Mouse (Mus musculus) lung, postnatal 25 days (tissue): ENCODE measurements at regions not wholly inside any gene's neighbourhood (a gene's known extent, or its start where the extent isn't known, plus 50 kb on each side); places are given as distances from the start of the nearest gene placed in this dataset.

ENCODE experiments used
- DNase-seq: peaks from one replicate; pipeline ENCODE4 v3.0.0; 2022; ENCODE audit warnings: low spot score

DNA sequence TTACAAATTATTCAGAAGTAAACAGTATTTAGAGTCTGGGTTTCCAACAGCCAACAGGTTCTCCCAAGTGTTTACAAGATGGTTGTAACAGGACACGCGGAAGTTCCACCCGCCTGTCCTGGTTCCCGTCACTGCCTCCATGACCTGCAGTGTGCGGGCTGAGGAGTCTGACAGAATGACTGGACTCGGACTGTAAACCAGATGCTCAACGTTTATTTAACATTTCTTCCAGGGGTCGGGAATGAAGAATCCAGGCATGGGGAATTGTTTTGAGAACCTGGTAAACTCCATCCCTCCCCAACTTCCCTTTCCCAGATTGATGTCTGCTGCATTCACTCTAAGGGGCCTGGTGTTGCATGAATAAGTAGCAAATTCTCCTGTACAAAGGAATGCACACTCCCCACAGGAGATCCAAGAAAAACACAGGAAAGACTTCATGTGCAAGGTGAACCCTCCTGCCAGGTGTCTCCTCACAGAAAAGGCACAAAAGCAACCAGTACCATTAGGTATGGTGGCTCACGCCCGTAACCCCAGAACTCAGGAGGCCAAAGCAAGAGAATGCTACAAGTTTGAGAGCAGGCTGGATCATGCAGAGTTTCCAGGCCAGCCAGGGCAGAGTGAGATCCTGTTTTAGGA is 151.1 kb upstream of the Irf2bp2 start:
- DNase-seq = no peak

DNA sequence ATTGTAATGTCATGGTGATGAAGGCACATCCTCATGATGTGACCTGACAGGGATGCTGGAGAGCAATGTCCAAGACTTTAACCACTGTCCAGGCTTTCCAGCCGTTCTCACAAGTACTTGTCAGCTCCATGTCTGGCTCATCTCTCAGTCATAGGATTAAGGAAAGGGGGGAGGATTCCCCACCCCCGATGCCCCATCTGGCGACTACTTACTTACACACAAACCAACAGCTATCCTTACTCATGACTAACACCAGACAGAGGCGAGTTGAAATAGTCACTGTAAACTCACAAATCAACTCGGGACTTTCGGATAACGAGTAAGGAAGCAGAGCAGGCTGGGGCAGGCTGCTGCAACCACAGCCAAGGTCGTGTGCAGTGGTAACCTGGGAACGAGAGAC is 149.5 kb upstream of the Irf2bp2 start:
- no peak for DNase-seq

DNA sequence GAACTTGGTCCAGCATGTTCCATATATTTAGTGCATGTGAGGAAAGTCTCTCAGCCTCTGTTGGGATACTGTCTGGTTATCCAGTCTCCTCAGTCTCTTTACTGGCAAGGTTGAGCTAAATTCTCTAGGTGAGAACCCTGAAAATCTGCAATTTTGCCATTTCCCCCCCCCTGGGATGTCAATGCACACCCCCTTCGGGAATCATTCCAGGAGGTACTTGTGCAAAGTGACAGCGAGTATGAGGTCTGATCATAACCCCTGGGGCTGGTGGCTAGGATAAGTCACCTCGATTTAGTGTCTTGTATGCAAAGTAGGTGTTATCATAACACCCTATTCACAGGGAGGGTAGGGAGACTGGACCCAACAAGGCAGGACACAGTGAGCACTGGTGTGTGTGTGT is 148.3 kb upstream of the Irf2bp2 start:
- no peak for DNase-seq

DNA sequence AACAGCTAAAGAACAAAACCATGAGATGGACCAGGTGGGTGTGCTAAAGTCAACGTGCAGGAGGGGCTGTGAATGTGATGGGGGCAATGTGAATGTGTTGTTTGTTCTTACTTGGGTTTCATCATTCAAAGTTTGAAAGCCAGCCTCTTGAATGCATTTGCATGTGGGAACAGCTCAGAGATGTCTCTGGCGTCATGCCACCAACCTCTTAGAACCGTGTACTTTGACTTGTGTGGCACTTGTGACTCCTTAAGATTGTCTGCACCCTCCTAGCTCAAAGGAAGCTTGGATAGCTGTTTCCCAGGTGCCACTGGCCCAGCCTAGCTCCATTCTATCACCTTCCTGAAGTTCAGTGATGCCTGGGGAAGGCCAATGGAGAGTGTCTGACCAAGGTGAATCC is 147.2 kb upstream of the Irf2bp2 start:
- DNase-seq = peak; percentile 89

DNA sequence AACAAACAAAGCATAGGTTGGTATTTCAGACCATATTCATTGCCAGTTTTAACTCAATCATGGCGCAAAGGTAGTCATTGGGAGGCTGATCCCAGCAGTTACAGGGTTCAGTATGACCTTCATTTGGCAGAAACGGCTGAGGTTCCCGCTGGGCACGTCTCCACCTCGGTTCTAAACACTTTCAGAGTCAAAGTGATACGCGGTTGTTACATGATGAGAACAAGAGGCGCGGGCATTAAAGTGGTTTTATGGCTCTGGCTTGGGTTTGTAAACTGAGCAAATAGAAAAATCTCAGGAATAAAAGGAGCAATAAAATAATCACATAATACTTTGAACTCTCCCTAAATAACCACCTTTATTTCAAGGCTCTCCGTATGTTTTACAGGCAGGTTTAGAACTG is 146.0 kb upstream of the Irf2bp2 start:
- no peak for DNase-seq

DNA sequence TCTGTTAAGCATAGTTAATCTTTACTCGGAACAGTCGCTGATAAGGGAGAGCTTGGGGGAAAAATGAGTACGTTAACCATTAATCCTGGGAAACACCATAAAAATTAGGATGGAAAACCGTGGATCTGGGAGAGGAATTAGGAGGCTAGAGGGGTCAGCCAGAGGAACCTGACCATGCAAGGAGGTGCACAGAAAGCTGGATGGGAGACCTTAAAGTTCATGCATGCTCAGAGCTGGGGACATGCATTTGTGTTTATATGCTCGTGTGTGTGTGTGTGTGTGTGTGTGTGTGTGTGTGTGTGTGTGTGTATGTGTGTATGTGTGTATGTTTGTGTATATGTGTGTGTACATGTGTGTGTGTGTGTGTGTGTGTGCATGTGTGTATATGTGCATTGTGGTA is 143.2 kb upstream of the Irf2bp2 start:
- no peak for DNase-seq

DNA sequence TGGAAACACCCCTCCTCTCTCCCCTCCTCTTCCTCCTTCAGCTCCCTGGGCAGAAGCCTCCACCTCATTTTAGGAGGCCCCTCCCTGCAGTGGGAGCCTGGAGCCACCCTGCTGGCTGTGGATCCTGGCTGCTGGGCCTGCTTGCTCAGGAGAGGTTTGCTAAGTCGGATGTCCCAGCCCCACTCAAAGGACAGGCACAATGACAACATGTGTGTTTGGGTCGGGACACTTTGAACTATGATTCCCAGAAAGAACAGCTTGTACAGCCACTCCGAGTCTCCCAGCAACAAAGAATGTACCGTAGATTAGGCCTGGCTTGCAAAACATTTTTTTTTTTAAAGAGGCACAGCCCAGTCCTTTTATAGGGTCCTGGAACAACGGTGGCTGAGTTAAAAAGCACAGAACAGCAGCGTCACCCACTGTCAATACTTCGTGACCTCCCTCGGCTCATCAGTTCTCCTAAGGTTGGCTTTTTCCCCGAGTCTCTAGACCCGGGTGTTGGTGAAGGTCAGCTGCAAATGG is 142.7 kb upstream of the Irf2bp2 start:
- peak; percentile 96 for DNase-seq

DNA sequence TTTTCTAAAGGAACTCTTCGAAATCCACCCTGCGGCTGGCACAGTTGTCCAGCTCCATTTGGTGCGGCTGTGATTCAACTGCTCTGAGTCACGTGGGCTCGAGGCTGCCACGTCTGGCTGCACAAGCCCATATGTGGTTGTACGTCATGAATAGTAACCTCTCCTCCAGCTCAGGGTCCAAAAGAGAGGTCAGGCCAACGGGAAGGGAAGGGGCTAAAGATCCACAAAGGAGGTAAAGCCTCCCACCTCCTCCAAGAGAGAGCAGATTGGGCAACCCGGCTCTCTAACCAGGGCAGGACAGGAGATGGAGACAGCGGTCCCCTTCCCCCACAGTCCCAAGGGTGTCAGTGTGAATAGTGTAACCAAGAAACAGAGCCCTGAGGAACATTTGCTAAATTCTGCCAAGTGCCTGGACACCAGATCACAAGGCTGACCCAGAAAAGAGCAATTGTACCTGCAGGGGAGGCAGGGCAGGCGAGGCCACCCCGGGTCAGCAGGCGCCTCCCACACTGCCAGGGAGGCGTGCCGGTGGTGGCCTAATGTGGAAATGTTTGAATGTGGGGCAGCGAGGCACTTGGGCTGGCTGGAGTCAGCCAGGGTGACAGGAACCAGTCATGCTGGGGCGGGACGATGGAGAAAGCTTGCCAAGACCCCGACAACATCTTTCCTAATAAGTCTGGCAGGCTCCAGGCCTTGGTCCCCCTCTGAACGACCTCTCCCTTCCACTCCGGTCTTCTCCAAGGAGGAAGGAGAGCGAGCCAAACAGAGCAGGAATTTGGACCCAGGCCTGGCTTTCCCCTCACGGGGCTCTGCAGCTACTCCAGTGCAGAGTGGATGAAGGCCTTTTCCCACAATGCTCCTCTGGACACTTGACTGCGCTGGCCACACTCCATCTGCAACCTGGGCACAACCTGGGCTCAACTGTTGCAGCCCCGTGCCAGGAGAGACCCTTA is 142.0 kb upstream of the Irf2bp2 start:
- peak; percentile 96 for DNase-seq

DNA sequence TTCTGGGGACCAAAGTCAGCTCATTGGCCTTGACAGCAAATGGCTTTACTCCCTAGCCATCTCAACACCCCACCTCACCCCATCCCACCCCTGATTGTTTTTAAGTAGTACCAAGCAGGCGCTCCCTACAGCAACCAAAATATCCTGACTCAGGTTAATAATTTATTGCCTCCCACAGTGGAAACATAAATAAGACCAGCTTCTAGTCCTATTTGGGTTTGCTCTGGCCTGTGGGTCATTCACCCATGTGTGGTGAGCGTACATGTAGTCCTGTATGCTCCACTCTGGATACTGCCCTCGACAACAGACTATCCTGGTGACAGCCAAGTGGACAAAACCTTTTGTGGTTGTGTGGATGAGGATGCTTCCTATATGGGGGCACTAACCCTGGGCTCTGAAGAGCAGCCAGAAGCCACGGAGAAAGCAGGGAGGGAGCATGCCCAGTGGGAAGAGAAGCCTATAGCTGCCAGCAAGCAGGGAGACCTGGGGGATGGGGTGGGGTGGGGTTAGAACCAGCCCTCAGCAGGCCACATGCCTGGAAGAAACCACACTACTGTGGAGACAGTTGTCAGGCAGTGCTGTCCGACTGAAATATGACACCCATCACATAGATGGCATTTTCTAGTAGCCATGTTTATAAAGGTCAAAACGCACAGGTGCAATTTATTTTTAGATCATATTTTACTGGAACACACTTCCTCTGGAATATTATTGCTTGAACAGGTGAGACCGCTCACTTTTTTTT is 141.1 kb upstream of the Irf2bp2 start:
- no peak for DNase-seq

DNA sequence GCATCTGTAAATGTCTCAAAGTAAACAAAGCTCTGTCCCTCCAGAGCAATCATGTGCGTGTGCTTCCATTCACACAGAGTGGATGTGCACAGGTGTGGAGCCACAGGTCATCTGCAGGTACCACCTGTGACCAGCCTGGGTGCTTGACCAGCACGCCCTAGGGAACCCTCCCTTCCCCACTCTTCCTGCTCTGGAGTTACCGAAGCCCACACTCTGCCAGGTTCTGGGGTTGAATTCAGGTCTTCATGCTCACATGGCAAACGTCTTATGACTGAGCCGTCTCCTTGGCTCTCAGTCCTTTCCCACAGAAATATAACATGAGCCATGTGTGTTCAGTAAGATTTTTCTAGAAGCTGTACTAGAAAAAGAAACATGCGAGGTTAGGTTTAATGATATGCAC is 140.0 kb upstream of the Irf2bp2 start:
- DNase-seq = no peak

DNA sequence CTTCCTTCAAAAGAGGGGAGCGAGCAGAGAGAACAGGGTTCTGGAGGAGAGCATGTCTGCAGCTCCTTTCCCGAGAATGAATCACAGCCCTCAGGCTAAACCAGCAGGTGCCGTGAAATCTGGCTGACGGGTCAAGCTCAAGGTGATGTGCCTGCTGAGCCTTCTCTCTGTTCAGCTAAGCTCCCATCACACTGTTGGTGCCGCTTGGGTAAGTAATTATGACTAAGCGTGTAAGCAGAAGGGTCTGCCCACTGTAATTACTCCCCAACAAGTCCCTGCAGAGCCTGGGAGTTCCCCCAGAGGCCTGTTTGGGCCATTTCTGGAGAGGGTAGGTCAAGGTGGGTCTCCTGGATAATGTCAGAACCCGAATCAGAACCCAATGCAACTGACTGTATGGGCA is 139.5 kb upstream of the Irf2bp2 start:
- DNase-seq = no peak

DNA sequence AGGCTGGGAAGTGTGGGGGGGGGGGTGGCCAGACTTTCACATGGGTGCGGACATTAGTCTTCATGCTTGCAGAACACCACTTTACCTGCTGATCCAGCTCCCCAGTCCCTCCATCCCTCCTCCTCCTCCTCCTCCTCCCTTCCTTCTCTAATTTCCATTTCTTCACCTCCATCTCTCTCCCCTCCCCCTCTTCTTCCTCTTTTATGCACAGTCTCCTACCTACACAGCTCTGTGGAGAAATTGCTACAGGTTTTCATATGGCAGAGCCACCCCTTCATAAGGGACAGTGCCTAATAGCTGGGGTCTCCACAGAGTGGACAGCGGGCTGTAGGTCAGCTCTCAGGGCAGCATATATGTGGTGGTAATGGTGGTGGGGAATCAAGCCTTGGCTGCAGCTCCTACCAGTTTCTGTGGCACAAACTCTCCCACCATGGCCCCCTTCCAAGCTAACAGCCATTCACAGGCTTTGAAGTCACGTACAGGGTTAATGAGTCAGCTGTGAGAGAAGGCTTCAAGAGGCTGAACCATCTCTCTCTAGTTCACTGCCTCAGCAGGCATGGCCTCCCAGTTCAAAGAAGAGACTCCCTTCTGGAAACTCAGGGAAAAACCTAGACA is 136.3 kb upstream of the Irf2bp2 start:
- DNase-seq = no peak

DNA sequence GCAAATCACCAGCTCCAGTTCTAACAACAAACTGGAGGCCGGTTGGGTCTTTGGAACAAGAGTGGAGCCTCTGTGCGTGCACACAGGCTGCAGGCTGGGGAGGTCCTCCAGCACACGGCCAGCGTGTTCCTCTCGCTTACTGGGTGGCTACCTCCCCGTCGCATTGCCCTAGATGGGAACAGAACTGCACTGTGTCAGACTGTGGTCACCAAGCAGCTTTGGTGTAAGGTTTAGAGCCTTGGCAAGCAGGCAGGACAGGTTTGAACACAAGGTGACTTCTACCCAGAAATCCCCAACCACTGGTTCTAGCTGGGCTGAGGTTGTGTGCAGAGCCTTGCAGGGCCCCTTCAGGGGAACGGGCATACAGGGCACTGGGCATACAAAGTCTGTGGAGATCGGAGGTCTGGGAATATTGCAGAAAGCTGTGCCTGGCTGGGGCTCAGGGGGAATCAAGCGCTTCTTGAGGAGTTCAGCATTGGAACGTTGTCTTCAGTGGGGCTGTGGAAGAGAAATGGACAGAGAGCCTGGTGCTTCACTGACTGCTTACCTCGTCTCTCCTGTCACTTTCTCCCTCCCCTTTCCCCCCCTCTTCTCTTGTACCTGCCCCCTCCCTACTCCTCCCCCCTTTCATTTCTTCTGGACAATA is 135.3 kb upstream of the Irf2bp2 start:
- no peak for DNase-seq

DNA sequence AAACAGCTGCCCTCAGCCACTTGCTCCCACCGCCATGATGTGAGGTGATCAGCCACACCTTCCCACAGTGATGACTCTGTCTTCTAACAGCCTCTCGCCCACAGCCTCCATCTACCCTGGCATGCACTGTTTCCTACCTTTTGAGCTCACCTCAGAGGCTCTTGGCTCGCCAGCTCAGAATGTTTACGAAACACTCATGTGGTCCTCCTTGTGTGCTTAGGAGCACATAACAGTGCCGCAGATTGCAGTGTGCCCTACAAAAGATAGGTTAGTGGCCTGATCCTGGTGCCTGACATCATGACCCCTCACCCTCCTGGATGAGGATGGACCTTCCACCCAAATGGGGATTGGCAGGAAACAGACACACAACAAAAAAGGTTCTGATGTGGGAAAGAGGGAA is 134.3 kb upstream of the Irf2bp2 start:
- peak; percentile 63 for DNase-seq

DNA sequence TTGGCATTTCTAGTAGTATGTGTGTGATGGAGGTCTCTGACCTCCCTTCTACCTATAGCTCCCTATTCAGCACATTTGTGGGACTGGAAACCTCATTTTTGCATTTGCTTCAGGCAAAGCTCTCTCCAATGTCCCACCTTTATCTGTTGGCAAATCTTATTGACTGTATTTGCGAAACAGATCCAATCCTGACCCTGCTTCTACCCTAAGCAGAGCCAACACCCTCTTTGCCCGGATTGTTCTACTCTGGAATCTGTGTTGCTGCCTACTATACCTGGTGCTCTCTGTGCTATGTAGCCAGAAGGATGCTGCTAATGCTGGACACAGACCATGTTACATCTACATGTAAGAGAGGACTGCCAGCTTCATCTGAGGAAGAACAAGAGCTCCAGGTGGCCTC is 133.3 kb upstream of the Irf2bp2 start:
- no peak for DNase-seq

DNA sequence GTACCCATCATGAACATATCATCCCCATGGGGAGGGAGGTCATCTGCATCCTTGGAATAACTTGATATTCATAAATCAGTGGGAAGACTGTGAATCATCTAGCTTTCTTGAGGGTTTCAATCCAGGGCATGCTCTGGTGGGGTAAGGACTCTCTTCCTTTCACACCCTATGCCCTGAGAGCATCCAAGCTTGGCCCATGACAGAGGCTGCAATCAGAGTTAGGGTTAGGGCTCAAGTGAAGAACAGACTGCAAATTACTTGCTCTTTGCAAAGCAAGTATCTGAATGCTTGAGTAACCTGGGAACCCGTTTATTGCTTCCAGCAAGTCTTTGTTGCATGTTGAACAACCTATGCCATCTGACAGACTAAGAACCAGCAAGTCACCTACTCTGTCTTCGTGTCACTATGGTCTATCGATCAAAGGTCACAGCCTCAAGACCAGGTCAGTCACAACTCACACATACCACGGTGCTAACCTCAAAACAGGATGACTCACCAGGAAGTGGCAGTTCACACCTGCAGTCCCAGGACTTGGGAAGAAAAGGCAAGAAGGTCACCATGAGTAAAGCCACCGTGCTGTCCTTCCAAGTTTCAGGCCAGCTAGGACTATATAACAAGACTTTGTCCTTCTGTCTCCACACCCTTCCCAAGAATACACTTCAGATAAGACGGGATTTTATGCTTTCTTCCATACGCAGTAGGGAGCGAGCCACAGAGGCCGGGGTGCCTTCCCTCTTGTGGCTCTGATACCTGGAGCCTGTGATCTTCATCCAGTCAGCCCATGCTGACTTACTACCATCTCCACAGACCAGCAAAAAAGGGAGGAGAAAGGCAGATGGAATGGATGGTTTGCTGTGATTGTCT is 129.7 kb upstream of the Irf2bp2 start:
- no peak for DNase-seq

DNA sequence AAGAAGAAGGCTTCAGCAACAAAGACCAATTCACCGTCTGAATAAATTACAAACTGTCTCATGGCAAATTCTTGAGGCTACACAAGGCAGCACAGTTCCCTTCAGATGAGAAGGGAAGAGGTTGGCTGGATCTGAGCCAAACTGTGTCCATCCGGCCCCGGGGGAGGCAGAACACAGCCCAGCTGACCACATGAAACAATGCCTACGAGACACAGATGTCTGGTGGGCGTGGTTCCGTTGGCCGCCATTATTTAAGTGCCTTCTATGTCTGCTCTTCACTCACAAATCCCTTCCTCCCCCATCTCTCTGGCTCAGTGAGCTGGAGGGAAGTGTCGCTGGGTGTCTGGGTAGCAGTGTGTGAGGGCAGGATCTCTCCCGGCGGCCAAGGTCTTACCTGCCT is 127.8 kb upstream of the Irf2bp2 start:
- peak; percentile 56 for DNase-seq

DNA sequence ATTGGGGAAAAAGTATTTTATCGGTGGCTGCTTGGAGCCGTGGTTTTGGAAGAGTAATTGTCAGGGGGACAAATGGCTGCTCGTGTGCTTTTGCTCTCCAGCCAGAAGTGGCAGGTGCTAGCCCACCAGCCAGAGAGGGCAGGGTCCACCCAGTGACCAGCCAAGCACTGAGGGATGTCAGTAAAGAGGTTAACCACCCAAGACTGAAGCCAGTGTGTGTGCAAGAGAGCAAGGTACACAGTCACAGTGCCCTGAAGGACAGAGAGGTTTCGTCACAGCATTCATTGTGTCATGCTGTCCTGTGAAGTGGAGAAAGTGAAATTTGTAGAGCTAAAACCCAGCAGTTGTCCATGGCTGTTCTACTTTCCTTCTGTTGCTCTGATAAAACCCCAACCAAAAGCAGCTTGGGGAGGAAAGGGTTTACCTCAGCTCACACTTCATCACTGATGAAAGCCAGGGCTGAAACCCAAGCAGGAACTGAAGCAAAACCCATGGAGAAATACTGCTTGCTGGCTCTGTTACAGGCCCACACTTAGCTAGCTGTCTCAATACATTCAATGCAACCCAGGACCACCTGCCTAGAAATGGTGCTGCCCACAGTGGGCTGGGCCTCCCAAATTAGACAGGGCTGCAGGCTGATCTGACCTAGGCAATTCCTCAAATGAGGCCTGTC is 126.8 kb upstream of the Irf2bp2 start:
- DNase-seq = no peak

DNA sequence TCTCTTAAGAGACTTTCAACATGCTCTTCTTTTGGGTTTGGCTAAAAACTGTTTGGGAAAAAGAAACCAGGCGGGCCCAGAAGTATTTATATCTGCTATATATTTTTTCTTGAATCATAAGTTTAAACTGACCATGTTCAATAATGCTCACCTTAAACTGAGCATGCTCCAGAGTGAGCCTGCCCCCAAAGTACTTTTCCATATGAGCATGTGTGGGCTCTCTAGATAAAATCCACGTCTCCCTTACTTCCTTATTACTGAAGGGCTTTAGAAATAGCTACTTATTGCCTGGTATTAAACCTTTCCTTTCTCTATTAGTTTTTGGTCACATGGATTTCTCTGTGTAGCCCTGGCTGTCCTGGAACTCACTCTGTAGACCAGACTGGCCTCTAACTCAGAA is 126.0 kb upstream of the Irf2bp2 start:
- no peak for DNase-seq

DNA sequence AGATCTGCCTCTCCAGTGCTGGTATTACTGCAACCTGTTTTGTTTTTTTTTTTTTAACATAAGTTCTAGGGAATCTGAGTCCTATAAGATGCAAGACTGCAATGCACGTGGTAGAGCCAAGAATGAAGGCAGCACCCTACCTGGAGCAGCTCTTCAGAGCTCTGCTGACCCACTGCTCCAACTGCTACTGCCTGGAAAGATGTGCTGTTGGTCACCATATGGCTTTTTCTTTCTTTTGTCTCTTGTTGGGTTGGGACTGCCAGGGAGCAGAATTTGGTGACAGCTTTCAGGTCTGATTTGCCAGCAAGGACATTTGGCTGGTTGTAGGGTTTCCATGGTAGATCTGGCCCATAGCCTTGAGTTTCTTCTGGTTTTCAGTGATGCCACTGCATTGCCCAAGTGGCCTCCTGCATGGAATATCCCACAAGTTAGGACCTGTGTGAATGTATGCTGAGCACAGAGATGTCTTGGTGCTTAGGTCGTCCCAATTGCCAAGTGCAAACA is 123.9 kb upstream of the Irf2bp2 start:
- no peak for DNase-seq
